Mouse (Mus musculus) retina, postnatal 1 day (tissue): ENCODE measurements at regions not wholly inside any gene's neighbourhood (a gene's known extent, or its start where the extent isn't known, plus 50 kb on each side); places are given as distances from the start of the nearest gene placed in this dataset.
A peak's percentile ranks its signal among the peaks of the same experiment; 100 is the strongest.

Source experiments
- DNase-seq: peaks from one replicate; pipeline ENCODE4 v3.0.0-alpha.2; 2012

- no peak for DNase-seq
Measured at GRCm38 (mm10) chr8:78877423-78877822, 56.5 kb upstream of the Lsm6 start.

DNA sequence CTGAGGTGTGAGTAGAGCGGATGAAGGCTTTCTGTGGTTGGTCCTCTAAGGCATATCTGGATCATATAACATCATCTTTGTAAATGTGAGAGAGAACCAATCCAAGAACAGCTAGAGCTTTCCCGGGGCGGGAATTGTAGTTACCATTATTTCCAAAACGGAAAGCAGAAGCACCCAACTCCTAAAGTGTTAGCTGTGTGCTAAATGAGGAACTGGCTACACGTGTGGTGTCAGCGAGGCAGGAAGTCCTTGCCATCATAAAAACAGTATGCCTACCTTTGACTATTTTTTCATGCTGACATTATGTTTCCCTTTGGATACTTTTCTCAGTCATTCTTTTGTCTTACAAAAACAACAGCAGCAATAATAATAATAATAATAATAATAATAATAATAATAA lies 68.8 kb upstream of the Lsm6 start:
- DNase-seq, result no peak

DNA sequence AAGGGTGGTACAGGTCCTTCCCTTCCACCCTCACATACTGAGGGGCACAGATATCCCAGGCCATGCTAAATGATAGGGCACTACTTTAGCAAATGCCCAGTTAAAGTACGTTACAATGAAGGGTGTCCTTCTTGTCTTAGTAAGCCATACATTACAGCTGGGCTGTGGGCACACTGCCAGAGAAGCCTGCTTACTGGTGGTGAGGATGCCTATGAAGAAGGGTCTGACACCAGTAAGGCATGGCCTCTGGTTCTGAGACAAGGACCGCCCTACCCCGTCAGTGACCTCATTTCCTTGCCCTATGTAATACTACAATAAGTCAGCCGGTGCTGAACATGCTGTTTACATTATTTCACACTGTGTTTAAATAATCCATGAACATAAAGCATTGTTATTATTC lies 69.6 kb upstream of the Lsm6 start:
- no peak for DNase-seq

- DNase-seq, result peak; percentile 86
Measured at GRCm38 (mm10) chr8:78899887-78900286, 78.9 kb upstream of the Lsm6 start.

DNA sequence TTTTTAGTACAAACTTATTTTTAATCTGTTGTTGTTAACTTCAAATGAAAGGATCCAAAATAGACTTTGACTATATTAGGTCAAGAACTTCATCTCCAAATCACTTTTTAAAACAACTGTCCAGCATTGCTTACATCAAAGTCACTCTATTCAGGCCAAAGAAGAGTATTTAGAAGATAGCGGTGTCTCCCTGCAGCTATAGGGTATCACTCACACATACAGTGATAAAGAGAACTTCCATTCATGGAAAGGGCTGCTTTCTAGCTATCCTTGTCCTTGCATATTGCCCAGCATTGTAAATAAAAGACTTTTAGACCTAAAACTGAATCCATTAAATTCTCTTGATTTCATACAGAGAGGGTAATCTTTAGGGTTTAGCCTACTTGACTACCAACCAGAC lies 82.1 kb upstream of the Lsm6 start:
- DNase-seq, result no peak

GRCm38 (mm10) chr8:78907918-78908317 lies 87.0 kb upstream of the Lsm6 start:
- no peak for DNase-seq

DNA sequence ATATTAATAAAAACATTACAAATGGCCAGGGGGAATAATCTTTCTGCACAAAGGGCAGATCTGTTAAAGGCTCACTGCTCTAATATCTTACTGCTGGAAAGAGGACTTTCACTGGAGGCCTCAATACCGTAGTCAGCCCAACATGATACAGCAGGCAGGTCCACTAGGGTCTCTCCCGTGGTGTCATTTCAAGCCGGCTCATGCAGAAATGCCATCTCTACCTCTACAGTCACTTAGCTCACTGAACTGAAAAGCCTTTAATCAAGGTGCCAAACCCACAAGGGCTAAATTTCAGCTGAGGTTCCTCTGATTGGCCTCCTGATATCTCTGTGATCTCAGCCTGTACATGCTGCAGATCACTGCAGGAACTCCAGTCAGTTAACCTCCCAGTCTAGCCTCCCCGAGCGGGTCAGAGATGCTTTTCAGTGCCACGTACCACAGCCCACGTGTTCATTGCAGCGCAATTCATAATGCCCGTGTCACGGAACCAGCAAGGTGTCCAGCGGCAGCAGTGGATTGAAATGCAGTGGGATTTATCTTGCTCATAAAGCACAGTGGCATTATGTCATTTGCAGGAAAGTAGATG lies 90.4 kb upstream of the Lsm6 start:
- no peak for DNase-seq

DNA sequence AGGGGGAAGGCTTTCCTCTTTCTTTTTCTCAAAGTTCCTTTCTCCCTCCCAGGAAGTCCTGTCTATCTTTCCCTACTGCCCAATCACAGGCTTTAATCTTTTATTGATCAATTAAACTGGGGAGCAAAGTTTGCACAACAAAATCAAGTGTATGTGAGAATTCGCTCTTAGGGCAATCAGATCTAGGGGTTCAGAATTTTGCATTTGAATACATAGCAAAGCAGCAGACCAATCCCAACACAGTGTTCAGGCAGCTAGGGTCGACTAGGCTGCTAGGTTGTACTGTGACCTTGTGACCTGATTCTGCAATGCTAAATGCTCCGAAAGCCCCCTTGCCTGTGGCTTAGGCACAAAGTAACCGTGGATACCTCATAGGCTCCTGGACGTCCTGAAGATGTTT lies 91.5 kb upstream of the Lsm6 start:
- no peak for DNase-seq

DNA sequence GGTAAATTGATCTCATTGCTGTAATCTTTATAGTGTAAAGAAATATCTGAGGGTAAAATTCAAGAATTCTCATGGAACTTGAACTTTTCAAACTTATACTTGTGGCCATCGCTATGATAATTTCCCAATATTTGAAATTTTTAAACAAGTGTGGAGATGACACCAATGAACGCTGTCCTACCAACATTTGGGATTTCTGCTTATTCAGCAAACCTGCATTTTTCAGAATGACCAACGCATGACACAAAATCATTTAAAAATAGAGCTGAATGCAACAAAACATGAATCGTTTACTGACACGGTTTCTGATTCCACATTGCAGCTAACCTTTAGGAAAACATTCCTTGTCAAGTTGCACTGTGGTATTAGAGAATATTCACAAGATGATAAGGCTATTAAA lies 92.9 kb upstream of the Lsm6 start:
- DNase-seq, result no peak

DNA sequence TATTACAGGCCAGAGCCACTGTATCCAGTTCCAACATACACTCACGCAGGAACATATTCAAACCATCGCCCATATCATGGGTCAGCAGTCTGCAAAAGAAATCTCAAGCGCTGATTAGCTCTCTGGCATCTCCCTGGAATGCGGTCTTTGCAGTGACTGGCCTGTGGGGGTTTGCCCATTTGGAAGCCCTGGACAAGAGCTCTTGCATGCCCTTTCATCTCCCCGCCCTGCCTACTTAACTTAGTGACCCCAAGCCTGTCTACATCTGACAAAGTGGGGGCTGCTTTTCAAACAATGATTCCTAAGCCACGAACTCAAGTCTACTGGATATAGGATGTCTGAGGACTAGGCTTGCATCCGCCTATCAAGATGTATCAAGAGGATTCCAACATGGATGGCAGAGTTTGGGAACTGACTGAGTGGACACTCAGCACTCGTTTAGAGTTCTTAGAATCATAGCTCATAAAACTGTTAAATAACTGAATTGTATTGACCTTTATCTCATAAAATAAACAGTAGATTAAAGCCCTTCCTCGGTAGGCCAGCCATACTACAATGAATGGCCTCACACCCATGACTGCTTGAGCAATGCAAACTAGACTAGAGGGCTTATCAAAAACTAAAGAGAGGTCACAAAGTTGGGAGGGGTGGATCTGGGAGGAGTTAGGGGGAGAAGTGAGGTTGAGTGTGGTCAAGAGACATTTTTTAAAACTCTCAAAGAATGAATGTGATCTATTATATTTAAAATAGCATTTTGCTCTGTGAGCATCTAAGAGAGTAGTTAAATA lies 97.4 kb upstream of the Zfp827 start:
- DNase-seq, result no peak

DNA sequence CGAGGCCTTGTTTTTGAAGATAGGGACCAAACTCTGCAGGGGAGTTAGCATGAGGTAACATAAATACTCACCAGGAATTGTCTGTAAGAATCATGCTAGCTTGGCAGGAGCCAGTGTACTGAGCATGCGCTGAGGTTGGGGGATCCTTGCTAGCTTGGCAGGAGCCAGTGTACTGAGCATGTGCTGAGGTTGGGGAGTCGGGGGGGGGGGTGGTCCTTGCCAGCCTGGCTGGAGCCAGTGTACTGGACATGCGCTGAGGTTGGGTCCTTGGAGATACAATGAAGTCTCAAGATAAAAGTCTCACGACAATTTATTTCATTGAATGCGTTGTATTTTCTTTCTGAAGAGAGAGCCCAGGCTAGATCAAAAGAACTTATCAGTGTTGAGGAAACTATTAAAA lies 96.2 kb upstream of the Zfp827 start:
- DNase-seq, result no peak

GRCm38 (mm10) chr8:78940049-78940448 lies 88.2 kb upstream of the Zfp827 start:
- peak; percentile 6 for DNase-seq

- DNase-seq, result no peak
Measured at GRCm38 (mm10) chr8:78941558-78941957, 86.7 kb upstream of the Zfp827 start.

GRCm38 (mm10) chr8:78944367-78944766 lies 83.9 kb upstream of the Zfp827 start:
- DNase-seq, result no peak

- DNase-seq, result no peak
Measured at GRCm38 (mm10) chr8:78945607-78946006, 82.6 kb upstream of the Zfp827 start.

- DNase-seq, result no peak
Measured at GRCm38 (mm10) chr8:78946085-78946484, 82.2 kb upstream of the Zfp827 start.

GRCm38 (mm10) chr8:78975034-78975433 lies 53.2 kb upstream of the Zfp827 start:
- no peak for DNase-seq
